Mouse (Mus musculus) intestine, embryonic 14.5 days (tissue): ENCODE measurements at regions not wholly inside any gene's neighbourhood (a gene's known extent, or its start where the extent isn't known, plus 50 kb on each side); places are given as distances from the start of the nearest gene placed in this dataset.

Experiments used
- ATAC-seq: fragments of 200-750 bp; cut with Nextera tagmentation; replicated peaks from 2 replicates; pipeline ENCODE4 v1.8.0; 2017; ENCODE audit warnings: low read depth, moderate number of reproducible peaks, moderate TSS enrichment, moderate library complexity; ENCODE audit not compliant: low FRiP score, low TSS enrichment
- DNase-seq: peaks from one replicate; pipeline ENCODE4 v3.0.0-alpha.2; 2018; ENCODE audit warnings: low spot score
- H3K27ac ChIP-seq: fragments of 300-500 bp; sonication (generic); 2 replicates; pipeline ENCODE4 v1.5.1; 2014; ENCODE audit warnings: low read depth, mild to moderate bottlenecking, control low read depth
- H3K27me3 ChIP-seq: fragments of 300-500 bp; sonication (generic); replicated peaks from 2 replicates; pipeline ENCODE4 v1.6.1; 2014; ENCODE audit warnings: low read length, control low read depth; ENCODE audit not compliant: control insufficient read depth, insufficient read depth
- H3K36me3 ChIP-seq: fragments of 300-500 bp; sonication (generic); 2 replicates; pipeline ENCODE4 v1.6.1; 2014; ENCODE audit warnings: low read length, control low read depth; ENCODE audit not compliant: control insufficient read depth, insufficient read depth
- H3K4me1 ChIP-seq: fragments of 300-500 bp; sonication (generic); replicated peaks from 2 replicates; pipeline ENCODE4 v1.6.1; 2014; ENCODE audit warnings: low read length, control low read depth, mixed read lengths; ENCODE audit not compliant: control insufficient read depth, insufficient read depth
- H3K4me2 ChIP-seq: fragments of 300-500 bp; sonication (generic); 2 replicates; pipeline ENCODE4 v1.6.1; 2014; ENCODE audit warnings: low read length
- H3K4me3 ChIP-seq: fragments of 300-500 bp; sonication (generic); 2 replicates; pipeline ENCODE4 v1.5.1; 2014; ENCODE audit warnings: low read depth, low read length, control low read depth, mixed read lengths
- H3K9ac ChIP-seq: fragments of 300-500 bp; sonication (generic); 2 replicates; pipeline ENCODE4 v1.6.1; 2014; ENCODE audit warnings: mild to moderate bottlenecking, low read length
- H3K9me3 ChIP-seq: fragments of 300-500 bp; sonication (generic); 2 replicates; pipeline ENCODE4 v1.6.1; 2016; ENCODE audit warnings: low read length, control low read depth; ENCODE audit not compliant: control insufficient read depth
- WGBS: fragments of 180-500 bp; shearing (Covaris S2); extraction: QIAGEN DNeasy Blood & Tissue Kit; methylation state at CpG from one replicate; pipeline ENCODE4 v1.1.7; 2014; 5-methylcytosine and 5-hydroxymethylcytosine counted together

GRCm38 (mm10) chr1:71807586-71807985 lies 154.6 kb upstream of the Fn1 start:
- Histone ChIP-seq H3K27ac (peak overlapping the region; percentile 51; the same call in 1 of the 2 replicates), H3K27me3 (no peaks in the 10 kb centered on the region), H3K36me3 (no peaks in the 10 kb centered on the region), H3K9me3 (no peaks in the 10 kb centered on the region), H3K4me1 (peaks cover 6% of the 10 kb centered on the region), H3K4me2 (no peak overlapping the region), H3K9ac (no peak overlapping the region), H3K4me3 (no peak overlapping the region)
- DNase-seq (no peak), ATAC-seq (no peak)
- 34% methylated on average over 4 of the region's 4 CpGs for WGBS

GRCm38 (mm10) chr1:71801283-71802066 lies 148.5 kb upstream of the Fn1 start:
- no peak for ATAC-seq
- Histone ChIP-seq H3K4me3 (no peak overlapping the region), H3K9me3 (no peaks in the 10 kb centered on the region), H3K4me1 (peaks cover 11% of the 10 kb centered on the region; the same call in 1 of the 2 replicates), H3K4me2 (no peak overlapping the region), H3K27me3 (no peaks in the 10 kb centered on the region), H3K36me3 (no peaks in the 10 kb centered on the region), H3K27ac (no peak overlapping the region), H3K9ac (no peak overlapping the region)
- WGBS: 63% methylated on average over 9 of the region's 9 CpGs
- DNase-seq: no peak

GRCm38 (mm10) chr1:71800581-71800980 lies 147.6 kb upstream of the Fn1 start:
- no peak for DNase-seq
- Histone ChIP-seq H3K27me3 (no peaks in the 10 kb centered on the region), H3K27ac (no peak overlapping the region), H3K9ac (no peak overlapping the region), H3K4me2 (no peak overlapping the region), H3K4me3 (no peak overlapping the region), H3K4me1 (0 out of 2 replicates have a peak, but pooled peaks cover 7% of the 10 kb centered on the region), H3K36me3 (no peaks in the 10 kb centered on the region), H3K9me3 (no peaks in the 10 kb centered on the region)
- ATAC-seq: no peak
- WGBS: 44% methylated on average over 2 of the region's 2 CpGs

GRCm38 (mm10) chr1:71798636-71799035 lies 145.6 kb upstream of the Fn1 start:
- Histone ChIP-seq H3K36me3 (no peaks in the 10 kb centered on the region), H3K4me2 (no peak overlapping the region), H3K27ac (no peak overlapping the region), H3K4me1 (0 out of 2 replicates have a peak, but pooled peaks cover 5% of the 10 kb centered on the region), H3K9me3 (no peaks in the 10 kb centered on the region), H3K4me3 (no peak overlapping the region), H3K27me3 (no peaks in the 10 kb centered on the region), H3K9ac (no peak overlapping the region)
- WGBS: 61% methylated on average over 9 of the region's 9 CpGs
- DNase-seq (no peak), ATAC-seq (no peak)

GRCm38 (mm10) chr1:71788408-71788807 lies 135.4 kb upstream of the Fn1 start:
- H3K4me3 ChIP-seq: no peak overlapping the region
- H3K4me1 ChIP-seq: no peaks in the 10 kb centered on the region; the same call in 1 of the 2 replicates
- ATAC-seq: no peak
- no peaks in the 10 kb centered on the region for H3K27me3 ChIP-seq
- 65% methylated on average over 1 of the region's 1 CpGs for whole genome bisulfite sequencing
- DNase-seq: no peak
- H3K9me3 ChIP-seq: no peaks in the 10 kb centered on the region
- no peak overlapping the region for H3K27ac ChIP-seq
- no peak overlapping the region for H3K9ac ChIP-seq
- H3K36me3 ChIP-seq: no peaks in the 10 kb centered on the region
- no peak overlapping the region for H3K4me2 ChIP-seq

- no peak for ATAC-seq
- Histone ChIP-seq H3K4me3 (no peak overlapping the region), H3K4me2 (no peak overlapping the region), H3K9me3 (no peaks in the 10 kb centered on the region), H3K4me1 (no peaks in the 10 kb centered on the region; the same call in 1 of the 2 replicates), H3K27me3 (no peaks in the 10 kb centered on the region), H3K9ac (no peak overlapping the region), H3K27ac (no peak overlapping the region), H3K36me3 (no peaks in the 10 kb centered on the region)
- WGBS: 67% methylated on average over 2 of the region's 2 CpGs
- DNase-seq: no peak
Observed at GRCm38 (mm10) chr1:71784880-71785279, 131.9 kb upstream of the Fn1 start.

- 89% methylated on average over 8 of the region's 8 CpGs for WGBS
- ATAC-seq: no peak
- Histone ChIP-seq H3K4me3 (no peak overlapping the region), H3K27me3 (no peaks in the 10 kb centered on the region), H3K36me3 (no peaks in the 10 kb centered on the region), H3K27ac (no peak overlapping the region), H3K9ac (no peak overlapping the region), H3K4me1 (no peaks in the 10 kb centered on the region), H3K4me2 (no peak overlapping the region), H3K9me3 (no peaks in the 10 kb centered on the region)
- DNase-seq: no peak
Observed at GRCm38 (mm10) chr1:71778292-71778691, 125.3 kb upstream of the Fn1 start.

- H3K36me3 ChIP-seq: no peaks in the 10 kb centered on the region
- no peak for DNase-seq
- WGBS: 68% methylated on average over 19 of the region's 19 CpGs
- no peaks in the 10 kb centered on the region for H3K4me1 ChIP-seq
- no peaks in the 10 kb centered on the region for H3K27me3 ChIP-seq
- 0 out of 2 replicates have a peak, but pooled peaks cover 7% of the 10 kb centered on the region for H3K9me3 ChIP-seq
- H3K27ac ChIP-seq: no peak overlapping the region
- H3K9ac ChIP-seq: no peak overlapping the region
- no peak overlapping the region for H3K4me3 ChIP-seq
- no peak overlapping the region for H3K4me2 ChIP-seq
- no peak for ATAC-seq
Observed at GRCm38 (mm10) chr1:71775865-71776501, 123.0 kb upstream of the Fn1 start.
